Mouse (Mus musculus) left cerebral cortex, postnatal 4 days (tissue): Measurements from ENCODE around the gene Gper1. TPM values are rescaled to one million over a fixed set of nuclear protein-coding genes. Genes with fewer than 3 reads are reported as not detected.

Experiments
- total RNA-seq, 2 experiments: library from RNA; stranded (reverse); gene quantifications; 2 replicates each; pipeline ENCODE4 v1.2.3; 2021

Gper1 gene
- total RNA-seq, 2 experiments from 2014 or later, result 3.0 to 3.2 TPM

Other genes with a start within 250 kb of the Gper1 start
- gene Sun1, start 222.5 kb upstream of the Gper1 start, total RNA-seq, result 10 to 100 TPM; 77.1 to 81.6 TPM
- gene Get4, start 170.8 kb upstream of the Gper1 start, total RNA-seq, result 10 to 100 TPM; 54.8 to 59.8 TPM
- 100 to 1,000 TPM; 219 to 247 TPM for gene Adap1, start 97.5 kb upstream of the Gper1 start, total RNA-seq
- 10 to 100 TPM; 87.8 to 89.3 TPM for gene Cox19, start 71.7 kb upstream of the Gper1 start, total RNA-seq
- gene Cyp2w1, start 70.5 kb upstream of the Gper1 start, total RNA-seq, result not detected
- gene Gpr146, start 45.5 kb upstream of the Gper1 start, total RNA-seq, result 1 to 10 TPM; 2.2 to 2.5 TPM
- gene C130050O18Rik, start 17.9 kb upstream of the Gper1 start, total RNA-seq, result not detected
- gene 3110082I17Rik, start 37.4 kb downstream of the Gper1 start, total RNA-seq, result 10 to 100 TPM; 18.0 to 19.2 TPM
- gene Zfand2a, start 61.4 kb downstream of the Gper1 start, total RNA-seq, result 10 to 100 TPM; 58.7 to 60.3 TPM
- under 1 TPM in 1 of 2 experiments, not detected in 1; 0.64 TPM for gene Uncx, start 120.3 kb downstream of the Gper1 start, total RNA-seq